Mouse (Mus musculus) T-helper 2 cell (primary cell): ENCODE measurements at regions not wholly inside any gene's neighbourhood (a gene's known extent, or its start where the extent isn't known, plus 50 kb on each side); places are given as distances from the start of the nearest gene placed in this dataset.

Experiments
- in situ Hi-C: fragments of 300-600 bp; cut with MboI, MseI; formaldehyde crosslinking; loops from one replicate; pipeline ENCODE4 v1.15.1; 2025; ENCODE audit warnings: high pct_unique_total_duplicates

DNA sequence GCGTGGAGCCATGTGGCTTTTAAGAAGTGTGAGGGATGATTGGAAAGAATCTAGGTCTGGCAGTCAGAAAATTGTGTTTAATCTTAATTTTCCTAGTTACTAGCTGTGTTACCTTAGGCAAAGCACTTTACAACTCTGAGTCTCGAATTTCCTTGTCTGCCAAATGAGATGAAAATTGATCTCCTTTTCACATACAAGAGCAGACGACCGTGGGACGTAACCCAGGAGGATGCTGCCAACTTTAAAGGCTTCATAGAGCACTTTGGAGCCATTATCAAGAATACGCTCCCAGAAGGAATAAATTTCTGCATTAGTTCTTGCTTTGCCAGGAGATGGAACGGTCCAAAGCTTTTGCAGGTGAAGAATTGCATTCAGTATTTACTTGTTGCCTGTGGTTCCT lies 457.6 kb downstream of the Bcl11a start:
- in situ Hi-C loops, result no loop called here

DNA sequence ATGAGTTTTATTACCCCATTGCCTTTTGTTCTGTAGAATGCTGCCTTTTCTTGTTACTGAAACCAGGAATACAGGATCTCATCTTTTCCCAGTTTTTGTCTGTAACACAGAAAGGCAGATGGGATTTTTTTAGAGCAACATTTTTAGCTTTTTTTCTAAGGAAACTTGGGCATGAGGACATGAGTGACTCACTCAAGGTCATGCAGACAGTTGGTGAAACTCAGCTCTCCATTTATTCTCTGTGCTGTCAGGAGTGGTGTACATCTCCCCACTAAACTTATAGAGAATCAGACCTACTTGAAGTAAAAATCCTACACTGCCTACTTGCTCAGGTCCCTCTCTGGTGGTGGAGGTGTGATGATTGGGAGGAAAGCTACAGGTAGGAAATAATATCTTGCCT lies 459.9 kb downstream of the Bcl11a start:
- in situ Hi-C loops, result no loop called here

- in situ Hi-C loops, result no loop called here
Measured at GRCm38 (mm10) chr11:24569655-24570054, 491.8 kb downstream of the Bcl11a start.

DNA sequence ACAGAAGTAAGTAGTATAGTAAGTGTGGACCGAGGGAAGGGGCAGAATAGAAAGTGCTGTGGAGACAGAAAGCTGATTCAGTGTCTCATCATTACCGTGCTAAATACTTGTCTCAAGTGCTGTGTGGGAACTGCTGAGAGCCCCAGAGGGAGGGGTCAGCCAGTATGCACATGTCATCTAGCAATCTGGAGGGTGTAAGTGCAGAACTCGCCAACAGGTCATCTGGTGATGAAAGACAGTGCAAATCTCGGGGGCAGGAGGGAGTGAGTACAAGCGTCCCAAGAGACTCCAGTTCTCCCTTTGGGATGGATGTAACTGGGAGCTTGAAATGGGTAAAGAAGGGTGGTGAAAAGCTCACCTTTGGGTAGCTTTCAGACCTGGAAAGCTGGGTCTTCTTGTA lies 535.7 kb downstream of the Bcl11a start:
- in situ Hi-C loops, result no loop called here

DNA sequence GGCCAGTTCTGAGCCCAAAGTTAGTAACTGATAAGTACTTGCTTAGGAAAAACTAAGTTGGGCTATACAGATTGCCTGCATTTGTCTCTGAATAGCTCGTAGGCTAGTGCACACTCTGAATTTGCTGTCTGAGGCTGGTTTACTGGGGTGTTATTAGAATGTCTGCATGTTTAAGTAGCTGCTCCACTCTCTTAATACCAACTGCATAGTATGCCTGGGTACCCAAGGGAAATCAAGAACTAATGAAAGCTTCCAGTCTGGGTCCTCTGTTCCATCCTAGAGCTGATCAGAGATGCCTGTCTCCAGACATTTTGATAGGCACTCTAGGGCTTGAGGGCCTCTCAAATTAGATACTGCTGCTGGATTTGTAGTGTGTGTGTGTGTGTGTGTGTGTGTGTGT lies 537.6 kb downstream of the Bcl11a start:
- in situ Hi-C loops, result no loop called here

DNA sequence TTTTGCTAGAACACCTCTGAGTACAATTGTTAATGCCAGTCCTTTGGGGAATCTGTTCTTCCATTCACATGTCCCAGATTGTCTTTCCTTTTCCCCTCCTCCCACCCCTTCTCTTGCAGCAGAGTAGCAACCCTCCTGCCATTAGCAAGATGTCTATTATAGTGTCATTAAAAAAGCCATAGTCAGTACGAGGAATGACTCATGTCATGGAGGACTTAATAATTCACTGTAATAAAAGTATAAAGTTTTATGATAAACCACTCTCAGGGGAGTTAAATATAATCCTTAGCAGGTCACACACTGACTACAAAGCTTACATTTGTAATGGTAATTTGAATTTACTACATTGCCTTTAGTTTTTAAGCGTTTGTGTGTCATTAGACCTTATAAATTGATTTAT lies 540.7 kb downstream of the Bcl11a start:
- in situ Hi-C loops, result no loop called here

DNA sequence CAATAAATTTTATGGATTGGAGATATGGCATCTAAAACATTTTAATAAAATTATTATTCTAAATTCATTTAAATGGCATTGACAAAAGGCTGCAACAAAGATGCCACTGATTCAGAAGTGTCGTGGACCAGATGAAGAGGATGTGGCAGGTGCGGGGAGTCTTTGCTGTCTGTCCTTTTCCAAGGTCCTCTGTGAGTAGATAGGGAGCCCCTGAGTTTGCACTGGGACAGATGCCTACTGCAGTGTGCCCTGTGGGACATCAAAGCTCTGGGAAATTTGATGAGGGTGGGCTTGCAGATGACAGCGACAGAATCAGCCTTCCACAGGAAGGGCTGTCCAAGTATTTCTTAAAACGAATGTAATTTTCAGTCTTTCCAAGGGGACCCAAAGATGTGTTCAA lies 541.2 kb downstream of the Bcl11a start:
- in situ Hi-C loops, result no loop called here

GRCm38 (mm10) chr11:24628619-24629018 lies 550.8 kb downstream of the Bcl11a start:
- in situ Hi-C loops, result no loop called here

- in situ Hi-C loops, result no loop called here
Measured at GRCm38 (mm10) chr11:24629431-24629830, 551.6 kb downstream of the Bcl11a start.

DNA sequence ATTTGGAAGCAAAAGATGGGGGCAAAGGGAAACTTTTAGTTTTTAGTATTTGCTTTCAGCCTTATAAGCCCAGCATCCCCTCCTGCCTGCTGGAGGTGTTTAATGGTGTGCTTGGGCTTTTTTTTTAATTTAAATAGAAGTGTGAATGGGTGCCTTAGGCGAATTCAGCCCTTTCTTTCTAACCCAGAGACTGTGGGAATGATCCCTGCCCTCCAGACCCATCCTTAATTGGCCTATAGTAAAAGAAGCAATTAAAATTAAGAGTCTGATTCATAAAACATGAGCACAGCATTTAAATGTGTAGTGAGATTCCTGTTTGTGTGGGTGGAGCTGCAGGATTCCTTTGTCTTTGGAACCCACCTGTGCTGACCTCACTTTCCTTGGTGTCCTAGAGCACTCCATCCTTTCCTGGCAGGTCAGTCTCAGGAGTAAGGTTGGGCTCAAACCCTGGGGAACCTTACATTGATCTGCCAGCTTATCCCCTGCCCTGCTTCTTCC lies 552.6 kb downstream of the Bcl11a start:
- in situ Hi-C loops, result no loop called here

DNA sequence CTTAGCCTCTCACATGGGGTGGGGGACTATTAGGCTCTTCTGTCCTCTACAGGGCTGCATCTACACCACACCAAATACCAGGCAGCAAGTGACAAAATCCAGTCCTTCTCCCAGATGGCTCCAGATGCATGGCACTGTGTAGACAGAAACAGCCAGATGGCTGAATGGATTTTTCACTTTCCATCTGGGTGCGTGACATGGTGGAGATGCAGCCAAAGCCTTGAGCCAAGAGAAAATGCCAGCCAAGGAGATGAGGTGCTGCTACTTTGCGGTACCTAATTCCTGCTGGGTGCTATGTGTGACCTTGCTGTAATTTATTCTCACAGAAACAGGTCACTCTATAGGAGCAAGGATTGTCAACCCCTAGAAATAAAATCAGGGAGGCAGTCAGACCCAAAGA lies 553.8 kb downstream of the Bcl11a start:
- in situ Hi-C loops, result no loop called here

DNA sequence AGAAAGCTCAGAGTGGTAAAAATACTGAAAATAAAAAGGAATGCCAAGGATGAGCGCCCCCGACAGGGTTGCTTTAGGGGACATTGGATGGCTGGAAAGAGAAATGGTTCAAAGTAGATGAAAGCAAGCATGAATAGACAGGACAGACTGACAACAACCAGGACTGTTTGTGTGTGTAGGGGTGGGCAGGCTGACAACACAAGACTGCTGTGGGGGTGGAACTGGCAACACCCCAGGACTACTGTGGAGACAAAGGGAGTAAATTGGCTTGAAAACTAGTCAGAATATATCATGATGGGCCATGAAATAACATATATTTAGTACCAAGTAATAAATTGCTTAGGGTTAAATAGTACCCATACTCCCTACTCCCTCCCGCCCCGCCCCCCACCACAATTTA lies 558.9 kb downstream of the Bcl11a start:
- in situ Hi-C loops, result no loop called here

GRCm38 (mm10) chr11:24643439-24644109 lies 565.7 kb downstream of the Bcl11a start:
- in situ Hi-C loops, result no loop called here

GRCm38 (mm10) chr11:24652852-24653251 lies 575.0 kb downstream of the Bcl11a start:
- in situ Hi-C loops, result no loop called here

DNA sequence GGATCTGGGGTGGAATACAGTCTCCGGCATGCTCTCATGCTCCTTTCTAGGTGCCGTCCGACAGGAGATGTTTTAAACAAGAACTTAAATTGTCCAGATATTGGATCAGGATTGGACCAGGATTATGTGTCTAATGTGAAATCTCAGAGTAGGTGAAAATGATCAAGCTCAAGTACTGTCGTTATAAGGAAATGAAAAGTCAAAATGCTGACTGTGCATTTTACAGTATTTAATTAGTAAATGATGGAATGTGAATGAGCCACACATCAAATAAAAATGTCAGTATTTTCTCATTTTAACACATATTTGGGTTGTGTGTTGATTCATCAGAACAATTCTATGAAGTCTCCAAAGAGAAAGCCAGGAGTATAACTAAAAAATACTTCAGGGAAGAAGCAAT lies 586.2 kb downstream of the Bcl11a start:
- in situ Hi-C loops, result loop anchor here (10.0 kb wide), 1 partner anchor 861 kb away; no protein-coding TSS in a partner anchor

DNA sequence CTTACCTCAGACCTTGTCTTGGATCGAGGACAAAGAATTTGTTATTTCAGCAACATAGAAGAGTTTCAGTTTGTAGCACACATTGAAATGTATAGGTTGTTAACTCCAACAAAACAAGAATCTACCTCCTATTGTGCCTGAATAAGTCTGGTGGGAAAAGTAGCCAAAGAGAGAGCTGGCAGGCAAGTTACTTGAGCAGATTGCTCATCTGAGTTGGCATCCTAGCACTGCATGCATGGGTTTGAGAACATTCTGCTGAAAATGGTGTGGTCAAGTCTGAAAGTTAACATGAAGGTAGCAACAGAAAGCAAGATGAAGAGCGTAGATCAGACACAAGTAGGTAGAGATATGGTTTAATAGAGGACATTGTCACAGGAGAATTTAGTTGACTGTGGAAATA lies 587.5 kb downstream of the Bcl11a start:
- in situ Hi-C loops, result loop anchor here (10.0 kb wide), 1 partner anchor 859 kb away; no protein-coding TSS in a partner anchor

- in situ Hi-C loops, result no loop called here
Measured at GRCm38 (mm10) chr11:24671662-24672061, 593.8 kb downstream of the Bcl11a start.

DNA sequence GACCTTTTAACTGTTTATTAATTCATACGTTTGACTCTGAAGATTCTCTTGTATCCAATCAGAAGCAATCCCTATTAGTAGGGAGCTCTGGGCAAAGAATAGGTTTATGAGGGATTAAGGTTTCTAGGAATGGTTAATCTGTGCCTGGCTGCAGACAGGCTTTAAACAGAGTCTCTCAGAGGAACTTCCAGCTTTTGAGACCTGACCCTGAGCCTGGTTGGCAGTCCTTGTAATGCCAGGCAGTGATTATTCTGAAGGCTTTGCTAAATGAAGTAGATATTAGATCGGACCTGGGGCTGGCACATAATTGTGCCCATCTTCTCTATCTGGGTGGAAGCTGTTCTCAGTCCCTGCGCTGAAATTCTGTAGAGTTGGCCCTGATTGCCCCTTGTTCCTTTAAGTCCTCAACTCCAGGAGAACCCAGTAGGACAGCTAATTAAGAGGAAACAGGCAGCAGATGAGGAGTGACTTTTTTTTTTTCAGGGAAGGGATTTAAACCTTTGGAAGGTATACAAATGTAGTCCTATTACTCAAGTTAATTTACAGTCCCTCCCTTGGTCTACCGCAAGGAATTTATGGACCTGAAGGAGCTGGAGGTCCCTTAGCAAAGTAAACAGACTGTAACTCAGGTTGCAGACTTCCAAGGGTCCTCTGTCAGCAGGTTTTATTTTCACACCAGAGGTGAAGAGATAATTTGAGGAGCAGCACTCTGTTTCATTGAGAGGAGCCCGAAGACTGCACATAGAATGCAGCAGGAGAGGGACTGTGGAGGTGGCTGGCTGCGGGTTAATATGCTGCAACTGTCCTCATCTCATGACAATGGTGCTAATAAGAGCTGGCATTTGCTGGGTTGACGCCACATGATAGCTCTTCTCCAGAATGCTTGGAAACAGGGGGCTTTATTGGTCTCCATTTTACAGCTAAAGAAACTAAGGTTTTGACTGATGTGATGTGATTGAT lies 595.7 kb downstream of the Bcl11a start:
- in situ Hi-C loops, result no loop called here

GRCm38 (mm10) chr11:24674208-24674571 lies 596.3 kb downstream of the Bcl11a start:
- in situ Hi-C loops, result no loop called here

DNA sequence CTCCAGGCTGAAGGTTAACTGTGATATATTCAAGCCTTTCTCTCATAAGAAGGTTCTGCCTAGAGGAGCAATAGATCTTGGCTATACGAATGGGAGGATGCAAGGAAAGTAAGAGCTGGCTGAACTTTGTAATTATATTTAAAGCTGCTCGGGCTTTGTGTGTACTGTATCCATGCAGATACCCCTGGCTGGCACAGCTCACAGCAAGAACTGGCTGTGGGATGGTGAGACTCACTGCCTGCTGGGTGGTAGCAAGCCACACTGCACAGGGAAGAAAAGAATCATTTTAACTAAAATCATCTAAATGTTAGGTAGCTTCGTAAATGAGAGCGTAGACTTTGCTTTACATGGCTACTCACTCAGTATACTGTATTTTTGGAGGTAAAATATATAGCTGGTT lies 599.2 kb downstream of the Bcl11a start:
- in situ Hi-C loops, result no loop called here

- in situ Hi-C loops, result no loop called here
Measured at GRCm38 (mm10) chr11:24679581-24679980, 601.7 kb downstream of the Bcl11a start.

- in situ Hi-C loops, result no loop called here
Measured at GRCm38 (mm10) chr11:24682423-24682822, 604.6 kb downstream of the Bcl11a start.
